Mouse (Mus musculus): ENCODE measurements at regions not wholly inside any gene's neighbourhood (a gene's known extent, or its start where the extent isn't known, plus 50 kb on each side); places are given as distances from the start of the nearest gene placed in this dataset.

- TF ChIP-seq CTCF (IDR thresholded peaks at IDR 0.05; ENCODE audit: low read depth) (no peak), EP300 (optimal IDR thresholded peaks at IDR 0.05) (no peak)
Measured at GRCm38 (mm10) chr3:141005885-141006284, 206.3 kb downstream of the Pdha2 start.

All from stomach, postnatal 0 days (tissue).